Mouse (Mus musculus) left cerebral cortex, postnatal 36 days (tissue): ENCODE data around the gene Bicdl1. TPM values are rescaled to one million over a fixed set of nuclear protein-coding genes. Genes with fewer than 3 reads are reported as not detected.
A peak's percentile ranks its signal among the peaks of the same experiment; 100 is the strongest.

Source experiments
- DNase-seq, 2 experiments: peaks; one replicate each; pipeline ENCODE4 v3.0.0; 2021 to 2022; ENCODE audit warnings: low spot score in 2 of 2, mixed read lengths in 1 of 2
- intact Hi-C: fragments of 180-260 bp; cut with DNase I; formaldehyde crosslinking; loops from one replicate; pipeline ENCODE4 v1.15.1; 2025
- total RNA-seq, 2 experiments: library from RNA; stranded (reverse); gene quantifications; 2 replicates each; pipeline ENCODE4 v1.2.3; 2021

The Bicdl1 gene
- total RNA-seq, 2 experiments from 2014 or later, result 147 to 149 TPM

GRCm38 (mm10) chr5:115686716-115687115, 44.7 kb downstream of the Bicdl1 start:
- intact Hi-C loops, result no loop called here
- DNase-seq, result no peak

- no peak for DNase-seq
- intact Hi-C loops, result no loop called here
These were observed 46.3 kb downstream of the Bicdl1 start for GRCm38 (mm10) chr5:115685126-115685525.

GRCm38 (mm10) chr5:115671846-115672245, 59.6 kb downstream of the Bicdl1 start:
- DNase-seq, result no peak
- intact Hi-C loops, result no loop called here

- no peak for DNase-seq
- intact Hi-C loops, result no loop called here
These were observed 61.0 kb downstream of the Bicdl1 start for GRCm38 (mm10) chr5:115670406-115670805.

GRCm38 (mm10) chr5:115669974-115670373, 61.4 kb downstream of the Bicdl1 start:
- intact Hi-C loops, result no loop called here
- no peak for DNase-seq

- intact Hi-C loops, result no loop called here
These were observed 62.4 kb downstream of the Bicdl1 start for GRCm38 (mm10) chr5:115668986-115669385.

GRCm38 (mm10) chr5:115667894-115668293, 63.5 kb downstream of the Bicdl1 start:
- DNase-seq, result no peak
- intact Hi-C loops, result no loop called here

More at GRCm38 (mm10) chr5:115668986-115669385, 62.4 kb downstream of the Bicdl1 start:
- DNase-seq, result no peak

- DNase-seq, result no peak
- intact Hi-C loops, result no loop called here
These were observed 64.2 kb downstream of the Bicdl1 start for GRCm38 (mm10) chr5:115667210-115667609.

GRCm38 (mm10) chr5:115666366-115667065, 64.9 kb downstream of the Bicdl1 start:
- DNase-seq, result no peak
- intact Hi-C loops, result no loop called here

- intact Hi-C loops, result no loop called here
- DNase-seq, result no peak
These were observed 68.8 kb downstream of the Bicdl1 start for GRCm38 (mm10) chr5:115662658-115663057.

GRCm38 (mm10) chr5:115658352-115658751, 73.1 kb downstream of the Bicdl1 start:
- DNase-seq, result no peak
- intact Hi-C loops, result no loop called here

- intact Hi-C loops, result no loop called here
These were observed 74.2 kb downstream of the Bicdl1 start for GRCm38 (mm10) chr5:115657234-115657633.

GRCm38 (mm10) chr5:115656677-115657076, 74.7 kb downstream of the Bicdl1 start:
- intact Hi-C loops, result no loop called here

More at GRCm38 (mm10) chr5:115657234-115657633, 74.2 kb downstream of the Bicdl1 start:
- no peak for DNase-seq

GRCm38 (mm10) chr5:115653776-115654175, 77.6 kb downstream of the Bicdl1 start:
- DNase-seq, result no peak
- intact Hi-C loops, result loop anchor here (1.0 kb wide), 1 partner anchor 79 kb away; no protein-coding TSS in a partner anchor

More at GRCm38 (mm10) chr5:115656677-115657076, 74.7 kb downstream of the Bicdl1 start:
- no peak for DNase-seq

GRCm38 (mm10) chr5:115652681-115653575, 78.5 kb downstream of the Bicdl1 start:
- peak; percentile 100 for DNase-seq
- intact Hi-C loops, result loop anchor here (1.0 kb wide), 1 partner anchor 79 kb away; no protein-coding TSS in a partner anchor

- intact Hi-C loops, result no loop called here
- no peak for DNase-seq
These were observed 79.6 kb downstream of the Bicdl1 start for GRCm38 (mm10) chr5:115651821-115652220.

GRCm38 (mm10) chr5:115650885-115651284, 80.5 kb downstream of the Bicdl1 start:
- DNase-seq, result no peak
- intact Hi-C loops, result no loop called here

GRCm38 (mm10) chr5:115649699-115650098, 81.7 kb downstream of the Bicdl1 start:
- DNase-seq, result no peak
- intact Hi-C loops, result no loop called here

- DNase-seq, result no peak
- intact Hi-C loops, result no loop called here
These were observed 82.5 kb downstream of the Bicdl1 start for GRCm38 (mm10) chr5:115648876-115649275.

GRCm38 (mm10) chr5:115644192-115644591, 87.2 kb downstream of the Bicdl1 start:
- DNase-seq, result no peak
- intact Hi-C loops, result no loop called here
